Mouse (Mus musculus) thymus, postnatal 10 days (tissue): Measurements from ENCODE around the gene Tcf12.

Experiments
- DNase-seq, 2 experiments: peaks; one replicate each; pipeline ENCODE4 v3.0.0; 2021; ENCODE audit warnings: low spot score in 2 of 2

The Tcf12 gene

GRCm38 (mm10) chr9:71906522-71906921 lies 205.1 kb downstream of the Tcf12 start:
- DNase-seq, result no peak

GRCm38 (mm10) chr9:71898852-71899251 lies 212.8 kb downstream of the Tcf12 start:
- no peak for DNase-seq

GRCm38 (mm10) chr9:71897399-71897798 lies 214.3 kb downstream of the Tcf12 start:
- DNase-seq, result no peak

DNA sequence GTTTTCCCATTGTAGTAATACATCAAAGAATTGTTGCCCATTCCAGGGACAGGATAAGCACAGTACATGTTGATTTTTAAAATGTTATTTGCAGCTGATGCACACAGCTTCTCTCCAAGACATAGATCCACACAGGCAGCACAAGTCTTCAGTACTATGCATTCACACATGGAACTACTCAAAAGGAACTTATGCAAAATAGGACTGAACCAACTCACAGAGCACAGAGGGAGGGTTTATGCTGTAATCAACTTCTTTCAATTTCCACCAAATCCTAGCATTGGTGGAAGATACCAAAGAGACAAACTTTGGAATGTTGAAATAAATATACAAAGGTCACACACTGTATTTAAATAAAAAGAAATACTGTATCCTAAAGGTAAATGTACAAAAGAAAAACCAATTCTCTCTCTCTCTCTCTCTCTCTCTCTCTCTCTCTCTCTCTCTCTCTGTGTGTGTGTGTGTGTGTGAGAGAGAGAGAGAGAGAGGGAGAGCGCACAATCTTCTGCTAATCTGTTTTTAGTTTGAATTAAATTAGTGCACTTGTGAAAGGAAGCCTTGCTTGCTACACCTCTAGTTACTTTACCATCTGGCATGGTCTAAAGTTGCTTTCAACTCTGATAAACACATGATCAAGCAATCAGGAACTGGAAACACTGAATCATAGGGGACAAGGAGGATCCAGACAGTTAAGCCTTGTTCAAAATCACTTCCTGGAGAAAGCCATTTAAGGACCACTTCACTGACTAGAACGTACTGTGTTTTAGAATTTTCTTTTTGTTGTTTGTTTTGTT lies 215.5 kb downstream of the Tcf12 start:
- DNase-seq, result no peak

- DNase-seq, result no peak
Observed at GRCm38 (mm10) chr9:71895291-71895690, 216.4 kb downstream of the Tcf12 start.

GRCm38 (mm10) chr9:71894943-71895286 lies 216.8 kb downstream of the Tcf12 start:
- DNase-seq, result no peak

DNA sequence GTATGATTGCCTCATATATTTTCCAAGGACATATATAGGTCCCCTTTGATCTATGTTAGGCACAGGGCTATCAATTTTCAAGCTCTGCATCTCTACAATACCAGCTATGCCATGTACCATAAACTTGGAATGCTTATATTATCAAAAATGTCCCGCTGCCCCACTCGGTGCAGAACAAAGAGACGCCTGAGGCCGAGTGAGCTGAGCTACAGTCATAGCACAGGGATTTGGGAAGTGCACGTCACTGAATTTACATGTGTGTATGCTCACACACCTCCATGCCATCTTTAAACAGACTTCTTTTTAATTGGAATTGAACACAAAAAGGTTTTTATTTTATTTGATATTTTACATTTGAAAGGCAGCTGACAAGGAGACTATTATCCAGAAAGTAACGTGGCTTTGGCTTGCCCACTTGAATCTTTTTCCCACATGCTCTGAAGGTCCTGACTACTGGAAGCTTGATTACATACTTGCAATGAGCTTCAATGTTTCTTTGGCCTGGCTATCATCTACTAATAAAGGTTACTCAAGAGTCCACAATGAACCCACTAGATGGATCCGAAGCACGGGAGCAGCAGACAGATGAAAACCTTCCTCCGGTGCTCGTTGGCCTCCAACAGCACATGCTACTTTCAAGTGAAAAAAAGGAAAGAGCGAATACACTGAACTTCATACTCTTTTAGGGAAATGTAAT lies 217.3 kb downstream of the Tcf12 start:
- no peak for DNase-seq

GRCm38 (mm10) chr9:71888450-71888849 lies 223.2 kb downstream of the Tcf12 start:
- DNase-seq, result no peak

DNA sequence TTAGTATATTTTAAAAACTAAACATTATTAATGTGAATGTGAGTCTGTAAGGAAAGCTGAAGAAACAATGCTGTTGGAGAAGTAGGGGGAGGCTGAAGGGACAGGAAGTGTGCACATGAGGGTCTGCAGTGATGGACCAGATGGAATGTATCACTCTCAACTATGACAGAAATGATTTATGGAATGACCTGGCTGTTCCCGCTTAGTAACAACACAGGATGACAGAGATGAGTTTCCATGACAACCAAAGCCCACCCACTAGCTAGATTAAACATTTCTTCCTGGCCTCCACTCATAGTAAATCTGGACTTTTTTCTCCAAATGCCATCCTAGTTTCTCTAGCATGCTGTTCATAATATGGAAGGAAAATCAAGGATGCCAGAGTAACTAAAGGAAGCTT lies 231.0 kb downstream of the Tcf12 start:
- DNase-seq, result no peak

DNA sequence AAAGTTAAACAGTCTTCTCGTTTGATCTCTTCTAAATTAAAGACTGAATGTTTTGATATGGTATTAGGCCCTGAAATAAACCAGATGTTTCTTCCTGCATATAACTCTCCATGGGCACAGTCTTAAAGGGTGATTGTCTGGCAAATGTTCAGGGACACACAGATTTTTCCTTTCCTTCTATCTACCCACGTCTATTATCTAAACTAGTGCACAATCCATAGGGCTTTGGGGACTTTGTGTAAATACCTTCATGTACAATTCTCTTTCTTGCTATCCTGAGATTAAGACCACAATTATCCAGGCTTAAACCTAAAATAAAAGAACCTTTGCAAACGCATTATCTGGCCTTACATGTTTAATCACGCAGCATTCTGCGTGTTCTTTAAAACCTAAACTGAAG lies 231.7 kb downstream of the Tcf12 start:
- DNase-seq, result no peak

GRCm38 (mm10) chr9:71879415-71879814 lies 232.3 kb downstream of the Tcf12 start:
- DNase-seq, result no peak

DNA sequence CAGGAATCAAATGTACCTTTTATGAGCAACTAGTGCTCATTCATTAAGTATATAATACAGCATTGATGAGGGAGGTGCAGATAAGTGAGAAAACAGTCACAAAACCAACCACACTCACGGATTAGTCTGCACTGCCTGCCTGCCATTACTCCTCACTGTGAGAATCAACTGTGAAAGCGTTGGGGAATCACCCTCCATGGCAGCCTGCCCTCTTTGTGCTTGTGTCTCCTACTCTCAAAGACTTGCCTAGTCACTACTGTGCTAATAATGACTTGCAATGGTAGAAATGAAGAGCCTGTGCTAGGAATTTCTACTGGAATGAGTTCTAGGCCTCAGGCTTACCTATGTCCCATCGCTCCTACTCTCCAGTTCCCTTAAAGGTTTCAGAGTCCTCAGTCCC lies 233.8 kb downstream of the Tcf12 start:
- no peak for DNase-seq

GRCm38 (mm10) chr9:71874761-71875160 lies 236.9 kb downstream of the Tcf12 start:
- no peak for DNase-seq

GRCm38 (mm10) chr9:71874035-71874572 lies 237.6 kb downstream of the Tcf12 start:
- DNase-seq, result no peak

DNA sequence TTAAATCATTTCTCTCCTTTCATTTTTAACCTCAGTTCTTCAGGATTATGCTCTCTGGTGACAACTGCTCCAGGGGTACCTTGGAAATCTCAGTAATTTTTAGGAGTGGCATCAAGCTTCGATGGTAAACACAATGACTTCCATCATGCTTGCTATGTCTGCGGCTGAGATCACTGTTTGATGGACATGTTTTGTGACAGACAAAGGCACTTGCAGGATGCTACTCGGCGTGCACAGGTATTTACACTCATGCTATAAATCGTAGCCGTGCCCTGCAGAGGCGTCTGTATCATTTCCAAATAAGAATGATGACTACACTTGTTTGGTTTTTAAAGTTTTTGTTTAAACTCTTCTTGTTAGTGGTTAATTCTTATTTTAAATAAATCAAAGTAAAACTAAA lies 248.3 kb downstream of the Tcf12 start:
- no peak for DNase-seq

GRCm38 (mm10) chr9:71861629-71862028 lies 250.0 kb downstream of the Tcf12 start:
- DNase-seq, result no peak

GRCm38 (mm10) chr9:71857926-71858325 lies 253.7 kb downstream of the Tcf12 start:
- DNase-seq, result no peak

DNA sequence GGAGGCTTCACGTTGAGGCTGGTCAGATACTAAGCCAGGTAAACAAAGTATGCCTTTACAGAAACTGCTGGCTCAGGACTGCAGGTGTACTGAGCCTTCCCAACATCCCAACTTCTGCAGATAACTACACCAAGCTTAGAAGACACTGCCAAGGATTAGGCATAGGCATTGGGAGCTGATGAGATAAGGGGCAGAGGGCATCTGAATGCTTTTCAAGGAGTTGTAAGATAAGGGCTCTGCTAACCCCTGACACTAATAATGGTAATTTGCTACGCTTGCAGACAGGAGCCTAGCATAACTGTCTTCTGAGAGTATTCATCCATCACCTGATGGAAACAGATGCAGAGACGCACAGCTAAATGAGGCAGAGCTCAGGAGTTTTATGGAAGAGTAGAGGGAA lies 257.8 kb downstream of the Tcf12 start:
- DNase-seq, result no peak

- DNase-seq, result no peak
Observed at GRCm38 (mm10) chr9:71850283-71850682, 261.4 kb downstream of the Tcf12 start.

- no peak for DNase-seq
Observed at GRCm38 (mm10) chr9:71848392-71848791, 263.3 kb downstream of the Tcf12 start.

DNA sequence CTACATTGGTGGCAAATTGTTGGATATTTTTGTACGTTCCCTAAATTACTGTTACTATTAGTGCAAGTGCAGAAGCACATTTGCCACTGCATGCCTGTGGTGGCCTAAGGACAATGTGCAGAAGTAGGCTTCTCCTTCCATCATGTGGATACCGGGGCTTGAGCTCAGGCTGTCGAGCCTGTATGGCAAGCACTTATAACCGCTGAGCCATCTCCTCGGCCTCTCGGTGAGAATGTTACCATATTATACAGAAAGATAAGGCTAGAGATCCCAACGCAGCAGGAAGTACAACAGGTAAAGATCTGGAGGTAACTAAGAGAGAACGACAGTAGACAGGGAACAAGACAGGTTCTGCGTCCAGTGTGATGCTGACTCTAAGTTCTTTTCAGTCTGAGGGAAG lies 263.8 kb downstream of the Tcf12 start:
- DNase-seq, result no peak

DNA sequence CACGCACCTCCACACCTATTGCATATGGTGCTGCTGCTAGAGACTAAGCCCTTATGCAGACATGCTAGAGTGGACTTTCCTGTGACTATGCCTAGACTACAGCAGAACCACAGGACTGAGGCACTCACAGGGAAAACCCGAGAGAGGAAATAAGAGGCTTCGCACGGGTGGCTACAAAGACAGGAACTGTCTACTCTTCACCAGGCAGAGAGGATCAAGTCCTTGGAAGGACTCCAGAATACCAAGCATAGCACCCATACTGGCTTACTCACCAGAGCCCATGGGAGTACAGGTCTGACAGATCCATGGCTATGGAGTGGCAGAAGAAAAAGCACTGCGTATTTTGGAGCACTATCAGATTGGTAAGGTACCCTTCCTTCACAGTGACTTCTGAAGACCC lies 269.8 kb downstream of the Tcf12 start:
- no peak for DNase-seq

GRCm38 (mm10) chr9:71837366-71837765 lies 274.3 kb downstream of the Tcf12 start:
- DNase-seq, result no peak
